Mouse (Mus musculus): Measurements from ENCODE around the gene Lhfp.

- TF ChIP-seq CTCF (IDR thresholded peaks at IDR 0.05; ENCODE audit: low read depth, low read length) (no peak), POLR2A (IDR thresholded peaks at IDR 0.05; ENCODE audit: insufficient read depth, low read length) (no peak), EP300 (IDR thresholded peaks at IDR 0.05; ENCODE audit: insufficient read depth, low read depth, low read length) (no peak)
These were observed 231.9 kb downstream of the Lhfp start for GRCm38 (mm10) chr3:53273220-53273619.

Measured in ES-Bruce4 (cell line).